Mouse (Mus musculus) kidney, embryonic 15.5 days (tissue): ENCODE measurements at regions not wholly inside any gene's neighbourhood (a gene's known extent, or its start where the extent isn't known, plus 50 kb on each side); places are given as distances from the start of the nearest gene placed in this dataset.

Experiments used
- ATAC-seq: fragments of 200-750 bp; cut with Nextera tagmentation; replicated peaks from 2 replicates; pipeline ENCODE4 v1.8.0; 2017; ENCODE audit warnings: moderate TSS enrichment; ENCODE audit not compliant: low FRiP score
- H3K27ac ChIP-seq: fragments of 300-500 bp; sonication (generic); 2 replicates; pipeline ENCODE4 v1.5.1; 2015; ENCODE audit warnings: mild to moderate bottlenecking, inconsistent platforms
- H3K27me3 ChIP-seq: fragments of 300-500 bp; sonication (generic); 2 replicates; pipeline ENCODE4 v1.6.1; 2015; ENCODE audit warnings: inconsistent platforms
- H3K36me3 ChIP-seq: fragments of 300-500 bp; sonication (generic); 2 replicates; pipeline ENCODE4 v1.6.1; 2015; ENCODE audit warnings: inconsistent platforms
- H3K4me1 ChIP-seq: fragments of 300-500 bp; sonication (generic); 2 replicates; pipeline ENCODE4 v1.6.1; 2015; ENCODE audit warnings: inconsistent platforms
- H3K4me2 ChIP-seq: fragments of 300-500 bp; sonication (generic); 2 replicates; pipeline ENCODE4 v1.6.1; 2015; ENCODE audit warnings: moderate library complexity, mild to moderate bottlenecking, inconsistent platforms
- H3K4me3 ChIP-seq: fragments of 300-500 bp; sonication (generic); replicated peaks from 2 replicates; pipeline ENCODE4 v1.5.1; 2015; ENCODE audit warnings: mild to moderate bottlenecking, inconsistent platforms
- H3K9ac ChIP-seq: fragments of 300-500 bp; sonication (generic); 2 replicates; pipeline ENCODE4 v1.6.1; 2015; ENCODE audit warnings: mild to moderate bottlenecking, inconsistent platforms
- H3K9me3 ChIP-seq: fragments of 300-500 bp; sonication (generic); replicated peaks from 2 replicates; pipeline ENCODE4 v1.6.1; 2016; ENCODE audit warnings: inconsistent platforms
- WGBS: fragments of 180-500 bp; shearing (Covaris S2); methylation state at CpG from one replicate; pipeline ENCODE4 v1.1.7; 2015; ENCODE audit warnings: mixed read lengths; 5-methylcytosine and 5-hydroxymethylcytosine counted together

DNA sequence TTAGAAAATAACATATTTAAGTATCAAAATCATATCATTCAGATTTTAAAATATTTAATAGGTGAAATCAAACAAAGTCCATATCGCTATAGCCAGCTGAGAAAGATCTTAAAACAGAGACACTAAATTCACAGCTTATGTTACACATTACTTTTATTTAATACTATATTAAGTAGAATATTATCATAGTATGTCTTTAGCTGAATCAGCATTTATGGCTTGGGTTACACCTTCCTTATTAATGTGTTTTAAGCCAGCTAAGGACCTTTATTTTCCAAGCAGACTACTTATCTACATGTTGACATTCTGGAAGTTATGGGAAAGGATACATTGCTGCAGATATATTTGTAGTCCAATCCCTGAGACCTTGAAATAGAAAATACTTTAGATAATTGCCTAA, 684.9 kb upstream of the Adgrl4 start:
- no peaks in the 10 kb centered on the region for H3K4me1 ChIP-seq
- 95% methylated on average over 1 of the region's 1 CpGs for WGBS

DNA sequence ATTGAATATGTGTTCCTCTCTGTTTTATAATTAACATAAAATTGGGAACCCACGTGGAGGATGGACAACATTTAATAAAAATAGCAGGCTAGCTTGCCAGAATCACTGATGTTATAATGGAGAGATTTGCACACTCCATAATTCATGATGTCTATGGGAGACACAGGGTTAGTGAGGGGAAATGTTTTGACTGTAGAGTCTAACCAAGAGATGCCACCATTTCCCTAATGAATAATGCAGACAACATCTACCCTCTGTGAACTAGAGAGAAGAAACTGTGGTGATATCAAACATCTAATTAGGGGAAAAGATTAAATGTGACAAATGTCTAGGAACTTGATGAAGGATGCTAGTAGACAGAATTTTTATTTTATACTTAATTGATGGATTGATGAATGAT, 677.8 kb upstream of the Adgrl4 start:
- Histone ChIP-seq H3K27ac (no peak overlapping the region), H3K4me3 (no peak overlapping the region), H3K9ac (no peak overlapping the region), H3K4me2 (no peak overlapping the region), H3K36me3 (no peaks in the 10 kb centered on the region), H3K27me3 (no peaks in the 10 kb centered on the region), H3K9me3 (no peaks in the 10 kb centered on the region), H3K4me1 (no peaks in the 10 kb centered on the region)
- ATAC-seq, result no peak
- WGBS, result 60% methylated on average over 1 of the region's 1 CpGs

More for the DNA sequence above, 684.9 kb upstream of the Adgrl4 start:
- no peak overlapping the region for H3K4me3 ChIP-seq
- H3K4me2 ChIP-seq, result no peak overlapping the region
- no peak overlapping the region for H3K27ac ChIP-seq
- no peaks in the 10 kb centered on the region for H3K36me3 ChIP-seq
- H3K27me3 ChIP-seq, result no peaks in the 10 kb centered on the region
- no peaks in the 10 kb centered on the region for H3K9me3 ChIP-seq
- no peak for ATAC-seq
- H3K9ac ChIP-seq, result no peak overlapping the region

- no peak for ATAC-seq
- no peaks in the 10 kb centered on the region for H3K27me3 ChIP-seq
- WGBS, result 73% methylated on average over 3 of the region's 3 CpGs
- H3K4me1 ChIP-seq, result no peaks in the 10 kb centered on the region
- no peak overlapping the region for H3K4me2 ChIP-seq
- H3K27ac ChIP-seq, result no peak overlapping the region
- no peaks in the 10 kb centered on the region for H3K36me3 ChIP-seq
- H3K9me3 ChIP-seq, result no peaks in the 10 kb centered on the region
- no peak overlapping the region for H3K9ac ChIP-seq
- H3K4me3 ChIP-seq, result no peak overlapping the region
These were observed 653.1 kb upstream of the Adgrl4 start for GRCm38 (mm10) chr3:150784576-150784975.

- H3K36me3 ChIP-seq, result no peaks in the 10 kb centered on the region
- no peak overlapping the region for H3K27ac ChIP-seq
- H3K4me3 ChIP-seq, result no peak overlapping the region
- no peak overlapping the region for H3K4me2 ChIP-seq
- no peak overlapping the region for H3K9ac ChIP-seq
- peak; percentile 82; the same call in 1 of the 2 replicates for ATAC-seq
- H3K4me1 ChIP-seq, result 0 out of 2 replicates have a peak, but pooled peaks cover 3% of the 10 kb centered on the region
- no peaks in the 10 kb centered on the region for H3K9me3 ChIP-seq
- H3K27me3 ChIP-seq, result no peaks in the 10 kb centered on the region
These were observed 619.9 kb upstream of the Adgrl4 start for GRCm38 (mm10) chr3:150817807-150818206.

DNA sequence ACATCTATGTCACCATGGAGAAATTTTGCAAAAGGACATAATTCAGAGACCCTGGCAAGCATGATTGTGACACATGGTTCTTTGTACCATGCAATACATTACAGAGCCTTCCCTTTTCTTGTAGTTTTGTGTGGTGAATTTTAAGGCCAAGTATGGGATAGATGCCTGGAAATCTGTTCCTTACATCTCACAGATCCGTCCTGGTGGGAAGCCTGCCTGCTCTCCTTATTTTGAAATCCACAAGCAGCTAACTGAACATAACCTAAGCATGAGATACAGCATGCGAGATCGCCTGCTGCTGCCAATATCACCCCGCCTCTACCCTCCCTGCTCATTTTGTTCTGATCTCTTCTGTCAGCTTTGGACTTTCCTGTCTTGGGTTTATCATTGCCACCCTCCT, 618.3 kb upstream of the Adgrl4 start:
- ATAC-seq, result no peak
- Histone ChIP-seq H3K27me3 (no peaks in the 10 kb centered on the region), H3K4me2 (no peak overlapping the region), H3K4me1 (0 out of 2 replicates have a peak, but pooled peaks cover 3% of the 10 kb centered on the region), H3K9ac (no peak overlapping the region), H3K27ac (no peak overlapping the region), H3K4me3 (no peak overlapping the region), H3K36me3 (no peaks in the 10 kb centered on the region), H3K9me3 (no peaks in the 10 kb centered on the region)
- 74% methylated on average over 4 of the region's 4 CpGs for whole genome bisulfite sequencing

DNA sequence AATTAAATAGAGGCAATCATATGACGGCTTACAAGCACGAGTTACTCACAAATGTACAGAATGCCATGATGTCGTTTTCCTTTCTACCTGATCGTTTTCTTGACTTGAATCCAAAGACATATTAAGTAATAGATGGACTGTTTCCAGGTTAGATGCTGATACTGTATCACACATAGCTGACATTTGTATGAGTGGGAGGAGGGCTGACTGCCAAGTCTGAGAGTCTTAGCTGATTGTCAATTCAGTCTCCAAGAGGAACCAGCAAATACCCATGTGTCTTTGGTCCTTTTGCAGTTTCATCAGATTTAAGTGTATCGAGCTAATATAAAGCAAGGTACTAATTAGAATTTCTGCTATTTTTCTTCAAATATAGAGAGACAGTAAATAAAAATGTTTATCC, 617.6 kb upstream of the Adgrl4 start:
- H3K9ac ChIP-seq, result no peak overlapping the region
- no peaks in the 10 kb centered on the region for H3K36me3 ChIP-seq
- H3K4me2 ChIP-seq, result no peak overlapping the region
- no peak for ATAC-seq
- WGBS, result 77% methylated on average over 5 of the region's 5 CpGs
- H3K27ac ChIP-seq, result no peak overlapping the region
- H3K4me3 ChIP-seq, result no peak overlapping the region
- 0 out of 2 replicates have a peak, but pooled peaks cover 3% of the 10 kb centered on the region for H3K4me1 ChIP-seq
- no peaks in the 10 kb centered on the region for H3K27me3 ChIP-seq
- no peaks in the 10 kb centered on the region for H3K9me3 ChIP-seq

GRCm38 (mm10) chr3:150846029-150846428, 591.7 kb upstream of the Adgrl4 start:
- H3K27me3 ChIP-seq, result no peaks in the 10 kb centered on the region
- 93% methylated on average over 2 of the region's 2 CpGs for WGBS
- no peak for ATAC-seq
- H3K36me3 ChIP-seq, result no peaks in the 10 kb centered on the region
- no peaks in the 10 kb centered on the region for H3K4me1 ChIP-seq
- H3K4me2 ChIP-seq, result no peak overlapping the region
- no peaks in the 10 kb centered on the region for H3K9me3 ChIP-seq
- no peak overlapping the region for H3K27ac ChIP-seq
- H3K4me3 ChIP-seq, result no peak overlapping the region
- no peak overlapping the region for H3K9ac ChIP-seq

DNA sequence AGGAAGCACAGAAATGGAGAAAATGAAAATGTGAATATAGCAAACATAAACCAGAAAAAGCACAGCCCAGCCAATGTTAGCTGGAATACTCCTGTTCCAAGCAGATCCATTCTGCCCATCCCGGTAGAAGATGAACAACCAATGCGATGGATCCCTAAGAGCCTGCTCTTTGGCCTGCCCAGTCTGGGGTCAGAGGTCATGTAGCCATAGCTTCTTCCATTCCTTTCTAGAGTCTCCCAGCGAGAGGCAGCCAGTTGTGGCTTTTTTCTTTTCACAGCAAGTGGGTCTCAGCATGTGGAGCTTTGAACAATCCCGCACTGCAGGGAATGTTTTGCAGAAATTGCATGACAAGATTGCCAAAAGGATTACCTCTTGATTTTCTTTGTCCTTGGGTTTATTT, 585.6 kb upstream of the Adgrl4 start:
- Histone ChIP-seq H3K4me1 (no peaks in the 10 kb centered on the region), H3K27me3 (no peaks in the 10 kb centered on the region), H3K27ac (no peak overlapping the region), H3K36me3 (no peaks in the 10 kb centered on the region), H3K9me3 (no peaks in the 10 kb centered on the region), H3K9ac (no peak overlapping the region), H3K4me2 (no peak overlapping the region), H3K4me3 (no peak overlapping the region)
- no peak for ATAC-seq
- WGBS, result 59% methylated on average over 4 of the region's 4 CpGs

DNA sequence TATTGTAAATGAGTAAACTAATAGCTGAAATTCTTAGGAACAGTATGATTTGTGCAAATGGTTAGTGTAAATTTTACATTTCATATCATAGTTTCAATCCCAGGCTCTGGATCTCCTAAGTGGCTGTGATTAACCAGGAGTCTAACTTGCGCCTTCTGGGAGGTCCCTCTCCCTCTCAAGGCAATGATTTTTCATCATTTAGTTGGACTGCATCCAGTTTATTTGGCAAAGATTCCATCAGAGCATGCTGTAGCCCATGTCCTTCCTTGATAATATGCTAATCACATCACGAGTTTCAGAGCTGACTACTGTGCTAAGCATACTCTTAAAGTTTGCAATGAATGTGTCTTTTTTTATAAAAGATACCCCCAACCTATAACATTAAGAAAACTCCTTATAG, 541.0 kb upstream of the Adgrl4 start:
- Histone ChIP-seq H3K4me1 (no peaks in the 10 kb centered on the region), H3K4me3 (no peak overlapping the region), H3K27ac (no peak overlapping the region), H3K36me3 (no peaks in the 10 kb centered on the region), H3K4me2 (no peak overlapping the region), H3K9me3 (no peaks in the 10 kb centered on the region), H3K9ac (no peak overlapping the region), H3K27me3 (no peaks in the 10 kb centered on the region)
- ATAC-seq, result no peak
- 71% methylated on average over 2 of the region's 2 CpGs for WGBS

- no peak overlapping the region for H3K27ac ChIP-seq
- no peaks in the 10 kb centered on the region for H3K9me3 ChIP-seq
- H3K4me2 ChIP-seq, result no peak overlapping the region
- no peak for ATAC-seq
- no peak overlapping the region for H3K9ac ChIP-seq
- WGBS, result 66% methylated on average over 2 of the region's 2 CpGs
- no peaks in the 10 kb centered on the region for H3K27me3 ChIP-seq
- no peaks in the 10 kb centered on the region for H3K36me3 ChIP-seq
- H3K4me1 ChIP-seq, result no peaks in the 10 kb centered on the region
- H3K4me3 ChIP-seq, result no peak overlapping the region
These were observed 527.6 kb upstream of the Adgrl4 start for GRCm38 (mm10) chr3:150910091-150910490.

DNA sequence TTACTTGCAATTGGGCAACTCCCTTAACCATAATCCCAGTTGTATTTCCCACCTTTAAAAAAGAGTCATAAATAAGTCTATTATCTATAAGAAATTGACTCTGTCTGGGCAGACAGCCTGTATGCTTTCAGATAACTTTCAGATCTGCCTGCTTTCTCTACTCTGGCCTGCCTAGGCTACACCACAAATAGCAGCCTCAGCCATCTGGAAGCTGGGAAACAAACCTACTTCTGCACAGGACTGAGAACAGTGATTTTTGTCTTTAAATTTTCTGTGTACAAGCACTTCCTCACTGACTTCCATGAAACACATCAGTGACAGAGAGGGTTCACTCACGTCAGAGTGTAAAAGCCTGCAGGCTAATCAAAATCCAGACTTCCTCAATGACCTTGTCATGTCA, 482.8 kb upstream of the Adgrl4 start:
- H3K36me3 ChIP-seq, result no peaks in the 10 kb centered on the region
- 65% methylated on average over 1 of the region's 1 CpGs for WGBS
- no peak for ATAC-seq
- no peak overlapping the region for H3K9ac ChIP-seq
- no peak overlapping the region for H3K4me3 ChIP-seq
- no peaks in the 10 kb centered on the region for H3K9me3 ChIP-seq
- H3K4me1 ChIP-seq, result no peaks in the 10 kb centered on the region
- H3K27me3 ChIP-seq, result no peaks in the 10 kb centered on the region
- no peak overlapping the region for H3K27ac ChIP-seq
- no peak overlapping the region for H3K4me2 ChIP-seq

GRCm38 (mm10) chr3:150999652-151000051, 438.0 kb upstream of the Adgrl4 start:
- no peak overlapping the region for H3K4me3 ChIP-seq
- 92% methylated on average over 2 of the region's 2 CpGs for WGBS
- H3K4me2 ChIP-seq, result no peak overlapping the region
- H3K27me3 ChIP-seq, result no peaks in the 10 kb centered on the region
- H3K36me3 ChIP-seq, result no peaks in the 10 kb centered on the region
- no peak for ATAC-seq
- H3K9me3 ChIP-seq, result no peaks in the 10 kb centered on the region
- no peaks in the 10 kb centered on the region for H3K4me1 ChIP-seq
- H3K9ac ChIP-seq, result no peak overlapping the region
- H3K27ac ChIP-seq, result no peak overlapping the region

DNA sequence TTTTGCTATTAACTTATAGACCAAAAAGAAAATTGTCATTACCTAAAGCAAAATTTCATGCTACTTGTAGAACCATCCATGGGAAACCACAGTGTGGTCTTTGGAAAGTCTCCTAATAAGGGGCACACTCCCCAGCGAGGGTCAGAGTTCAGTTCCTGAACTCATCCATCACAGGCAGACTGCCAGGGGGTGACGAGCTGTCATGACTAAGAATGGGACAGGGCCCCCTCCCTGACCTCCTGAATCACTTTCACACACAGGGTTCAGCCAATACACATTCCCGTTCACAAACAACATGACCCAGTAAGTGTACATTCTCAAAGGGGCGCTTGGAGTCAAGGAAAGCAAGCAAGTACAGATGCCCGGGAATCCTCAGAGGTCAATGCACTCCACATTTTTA, 437.5 kb upstream of the Adgrl4 start:
- Histone ChIP-seq H3K27me3 (no peaks in the 10 kb centered on the region), H3K4me2 (no peak overlapping the region), H3K4me1 (no peaks in the 10 kb centered on the region), H3K4me3 (no peak overlapping the region), H3K9me3 (no peaks in the 10 kb centered on the region), H3K27ac (no peak overlapping the region), H3K36me3 (no peaks in the 10 kb centered on the region), H3K9ac (no peak overlapping the region)
- 31% methylated on average over 5 of the region's 5 CpGs for WGBS
- ATAC-seq, result no peak
